Mouse (Mus musculus) forebrain, embryonic 15.5 days (tissue): ENCODE results near the gene C2cd3. TPM values are rescaled to one million over a fixed set of nuclear protein-coding genes. Genes with fewer than 3 reads are reported as not detected.

Experiments
- ATAC-seq: fragments of 200-750 bp; cut with Nextera tagmentation; replicated peaks from 2 replicates; pipeline ENCODE4 v1.8.0; 2017; ENCODE audit warnings: mild to moderate bottlenecking, moderate TSS enrichment, moderate library complexity
- H3K27ac ChIP-seq: fragments of 300-500 bp; sonication (generic); replicated peaks from 2 replicates; pipeline ENCODE4 v1.5.1; 2015; ENCODE audit warnings: mild to moderate bottlenecking, inconsistent platforms
- H3K27me3 ChIP-seq: fragments of 300-500 bp; sonication (generic); 2 replicates; pipeline ENCODE4 v1.6.1; 2015; ENCODE audit warnings: inconsistent platforms
- H3K36me3 ChIP-seq: fragments of 300-500 bp; sonication (generic); 2 replicates; pipeline ENCODE4 v1.6.1; 2015; ENCODE audit warnings: mild to moderate bottlenecking, inconsistent platforms
- H3K4me1 ChIP-seq: fragments of 300-500 bp; sonication (generic); 2 replicates; pipeline ENCODE4 v1.6.1; 2015; ENCODE audit warnings: inconsistent platforms
- H3K4me2 ChIP-seq: fragments of 300-500 bp; sonication (generic); replicated peaks from 2 replicates; pipeline ENCODE4 v1.6.1; 2015; ENCODE audit warnings: mild to moderate bottlenecking, inconsistent platforms
- H3K4me3 ChIP-seq: fragments of 300-500 bp; sonication (generic); 2 replicates; pipeline ENCODE4 v1.5.1; 2015; ENCODE audit warnings: mild to moderate bottlenecking, inconsistent platforms
- H3K9ac ChIP-seq: fragments of 300-500 bp; sonication (generic); replicated peaks from 2 replicates; pipeline ENCODE4 v1.6.1; 2015; ENCODE audit warnings: mild to moderate bottlenecking, inconsistent platforms
- H3K9me3 ChIP-seq: fragments of 300-500 bp; sonication (generic); 2 replicates; pipeline ENCODE4 v1.6.1; 2016; ENCODE audit warnings: inconsistent platforms
- WGBS: fragments of 180-500 bp; shearing (Covaris S2); methylation state at CpG from one replicate; pipeline ENCODE4 v1.1.7; 2015; ENCODE audit warnings: mixed read lengths; 5-methylcytosine and 5-hydroxymethylcytosine counted together
- polyA plus RNA-seq: library from polyadenylated mRNA; unstranded; fragments of >200 nt; fragmentation: Nextera tagmentation; extraction: Ambion mirVana; gene quantifications from 2 replicates; pipeline ENCODE4 v1.2.1, GENCODE M21; 2015

C2cd3 gene
- polyA plus RNA-seq, 1 experiment from 2014 or later = 28.8 TPM

- Histone ChIP-seq H3K4me2 (no peak overlapping the region), H3K4me3 (no peak overlapping the region), H3K27ac (no peak overlapping the region), H3K4me1 (no peaks in the 10 kb centered on the region), H3K9me3 (no peaks in the 10 kb centered on the region), H3K36me3 (peaks cover 80% of the 10 kb centered on the region), H3K27me3 (no peaks in the 10 kb centered on the region), H3K9ac (no peak overlapping the region)
- WGBS = 65% methylated on average over 3 of the region's 3 CpGs
- ATAC-seq = no peak
These were observed 53.8 kb downstream of the C2cd3 start for GRCm38 (mm10) chr7:100425795-100426194.

- no peak overlapping the region for H3K4me2 ChIP-seq
These were observed 57.1 kb downstream of the C2cd3 start for GRCm38 (mm10) chr7:100429102-100429501.

DNA sequence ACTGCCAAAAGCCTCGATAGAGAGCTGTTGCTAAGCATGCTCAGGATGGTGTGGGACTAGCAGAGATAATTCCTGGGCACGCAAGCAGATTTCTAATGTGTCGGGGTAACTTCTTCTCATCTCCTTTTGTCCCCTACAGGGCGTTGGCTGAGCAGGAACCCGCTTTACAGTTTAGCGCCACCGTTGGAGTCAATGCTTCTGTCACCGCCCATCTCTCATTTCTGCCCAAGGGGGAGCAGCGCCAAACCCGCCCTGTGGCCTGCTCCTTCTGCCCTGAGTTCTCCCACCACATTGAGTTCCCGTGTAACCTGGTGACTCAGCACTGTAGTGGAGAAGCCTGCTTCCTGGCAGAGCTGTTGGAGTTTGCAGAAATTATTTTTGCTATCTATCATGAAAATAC lies 57.9 kb downstream of the C2cd3 start:
- no peaks in the 10 kb centered on the region for H3K27me3 ChIP-seq
- no peak overlapping the region for H3K4me2 ChIP-seq
- no peak overlapping the region for H3K9ac ChIP-seq
- no peaks in the 10 kb centered on the region for H3K9me3 ChIP-seq
- no peak for ATAC-seq
- no peak overlapping the region for H3K4me3 ChIP-seq
- WGBS = 94% methylated on average over 11 of the region's 11 CpGs
- no peaks in the 10 kb centered on the region for H3K4me1 ChIP-seq
- H3K27ac ChIP-seq = no peak overlapping the region
- H3K36me3 ChIP-seq = peaks cover 85% of the 10 kb centered on the region

More at GRCm38 (mm10) chr7:100429102-100429501, 57.1 kb downstream of the C2cd3 start:
- Histone ChIP-seq H3K27me3 (no peaks in the 10 kb centered on the region), H3K4me1 (no peaks in the 10 kb centered on the region), H3K4me3 (no peak overlapping the region), H3K27ac (no peak overlapping the region), H3K9me3 (no peaks in the 10 kb centered on the region), H3K9ac (no peak overlapping the region), H3K36me3 (peaks cover 88% of the 10 kb centered on the region)
- 75% methylated on average over 3 of the region's 3 CpGs for WGBS
- ATAC-seq = no peak

DNA sequence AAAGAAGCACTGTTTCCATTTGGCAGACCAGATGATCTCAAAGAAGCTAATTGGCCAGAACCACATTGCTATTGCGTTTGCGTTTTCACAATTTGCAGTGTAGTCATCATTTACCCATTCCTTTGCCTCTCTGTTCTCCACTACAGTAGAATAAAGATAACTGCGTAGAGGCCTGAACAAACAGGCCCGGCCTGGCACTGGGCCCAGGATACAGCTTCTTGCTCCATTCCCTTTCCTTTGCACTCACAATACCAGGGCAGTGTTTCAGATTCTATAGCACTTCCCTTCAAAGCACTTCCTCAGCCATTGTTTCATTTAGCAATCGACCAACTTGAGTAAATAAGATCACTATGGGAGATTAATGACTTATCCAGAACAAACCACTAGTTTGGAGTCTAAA lies 59.1 kb downstream of the C2cd3 start:
- peaks cover 85% of the 10 kb centered on the region for H3K36me3 ChIP-seq

DNA sequence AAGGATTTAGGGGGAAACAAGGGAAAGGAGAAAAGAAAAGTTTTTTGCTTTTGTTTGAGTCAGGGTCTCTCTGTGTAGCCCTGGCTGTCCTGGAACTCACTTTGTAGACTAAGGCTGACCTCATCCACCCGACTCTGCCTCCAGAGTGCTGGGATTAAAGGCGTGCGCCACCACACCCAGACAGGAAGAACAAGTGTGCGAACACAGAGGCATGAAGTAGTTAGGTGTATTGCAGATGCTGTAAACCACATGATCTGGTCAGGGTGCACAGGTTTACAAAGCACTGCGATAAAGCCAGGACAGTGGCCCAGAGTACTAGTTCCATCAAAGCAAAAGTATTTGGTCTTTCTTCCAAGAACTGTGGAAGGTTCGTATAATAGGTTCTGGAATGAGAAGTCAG lies 61.3 kb downstream of the C2cd3 start:
- Histone ChIP-seq H3K27ac (no peak overlapping the region), H3K4me2 (no peak overlapping the region), H3K4me3 (no peak overlapping the region), H3K4me1 (no peaks in the 10 kb centered on the region), H3K36me3 (peaks cover 87% of the 10 kb centered on the region), H3K9ac (no peak overlapping the region), H3K27me3 (no peaks in the 10 kb centered on the region), H3K9me3 (no peaks in the 10 kb centered on the region)
- WGBS = 97% methylated on average over 6 of the region's 6 CpGs
- no peak for ATAC-seq

More for the DNA sequence above, 59.1 kb downstream of the C2cd3 start:
- 59% methylated on average over 5 of the region's 5 CpGs for WGBS
- Histone ChIP-seq H3K9me3 (no peaks in the 10 kb centered on the region), H3K27me3 (no peaks in the 10 kb centered on the region), H3K4me2 (no peak overlapping the region), H3K4me3 (no peak overlapping the region), H3K27ac (peak overlapping the region; percentile 23; the same call in 1 of the 2 replicates), H3K9ac (no peak overlapping the region), H3K4me1 (no peaks in the 10 kb centered on the region)
- no peak for ATAC-seq

GRCm38 (mm10) chr7:100443728-100444127 lies 71.7 kb downstream of the C2cd3 start:
- no peaks in the 10 kb centered on the region for H3K27me3 ChIP-seq
- no peak for ATAC-seq
- no peak overlapping the region for H3K4me3 ChIP-seq
- H3K9ac ChIP-seq = no peak overlapping the region
- H3K36me3 ChIP-seq = peaks cover 75% of the 10 kb centered on the region
- WGBS = 99% methylated on average over 4 of the region's 4 CpGs
- no peaks in the 10 kb centered on the region for H3K4me1 ChIP-seq
- no peaks in the 10 kb centered on the region for H3K9me3 ChIP-seq
- H3K27ac ChIP-seq = no peak overlapping the region
- H3K4me2 ChIP-seq = no peak overlapping the region

DNA sequence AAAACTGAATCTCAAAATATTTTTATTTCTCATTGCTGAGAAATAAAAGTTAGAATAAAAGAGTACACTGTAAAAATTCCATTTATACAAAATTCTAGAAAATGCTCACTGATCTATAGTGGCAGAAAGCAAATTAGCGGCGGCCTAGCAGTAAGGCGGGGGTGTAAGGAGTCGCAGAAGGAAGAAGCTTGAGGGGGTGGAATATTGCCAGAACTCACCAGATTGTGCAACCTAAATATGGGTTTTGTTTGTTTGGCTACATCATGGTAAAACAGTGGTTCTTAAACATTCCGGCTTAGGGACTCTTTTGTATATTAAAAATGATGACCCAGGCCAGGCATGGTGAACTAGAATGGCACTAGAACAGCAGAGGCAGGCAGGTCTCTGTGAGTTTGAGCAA lies 74.2 kb downstream of the C2cd3 start:
- Histone ChIP-seq H3K4me2 (no peak overlapping the region), H3K4me1 (no peaks in the 10 kb centered on the region), H3K27me3 (no peaks in the 10 kb centered on the region), H3K4me3 (no peak overlapping the region), H3K9me3 (no peaks in the 10 kb centered on the region), H3K27ac (no peak overlapping the region), H3K36me3 (peaks cover 78% of the 10 kb centered on the region), H3K9ac (no peak overlapping the region)
- 88% methylated on average over 5 of the region's 5 CpGs for WGBS
- no peak for ATAC-seq

- Histone ChIP-seq H3K9ac (no peak overlapping the region), H3K27ac (no peak overlapping the region), H3K4me2 (no peak overlapping the region), H3K36me3 (peaks cover 78% of the 10 kb centered on the region), H3K4me3 (no peak overlapping the region), H3K4me1 (no peaks in the 10 kb centered on the region), H3K9me3 (no peaks in the 10 kb centered on the region), H3K27me3 (no peaks in the 10 kb centered on the region)
- WGBS = 94% methylated on average over 12 of the region's 12 CpGs
- ATAC-seq = no peak
These were observed 76.5 kb downstream of the C2cd3 start for GRCm38 (mm10) chr7:100448530-100448929.

DNA sequence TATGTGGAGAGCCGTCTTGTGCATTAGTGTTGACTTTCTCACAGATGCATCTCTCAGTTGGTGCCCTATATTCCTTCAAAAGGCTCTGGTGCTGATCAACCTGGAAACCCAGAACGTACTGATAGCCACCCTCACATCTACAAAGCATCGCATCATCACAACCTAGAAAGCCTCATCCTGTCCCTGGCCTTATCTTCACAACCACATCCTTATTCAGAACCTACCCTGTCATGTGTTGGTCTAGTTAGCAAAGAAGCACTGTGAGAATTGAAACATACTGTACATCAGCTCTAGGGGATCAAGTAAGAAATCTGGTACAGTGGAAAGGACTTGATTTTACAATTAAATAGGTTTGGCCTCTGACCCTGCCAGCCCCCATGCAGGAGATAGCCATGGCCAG lies 77.0 kb downstream of the C2cd3 start:
- H3K4me2 ChIP-seq = no peak overlapping the region
- H3K36me3 ChIP-seq = peaks cover 79% of the 10 kb centered on the region
- H3K9ac ChIP-seq = no peak overlapping the region
- no peak overlapping the region for H3K27ac ChIP-seq
- no peaks in the 10 kb centered on the region for H3K27me3 ChIP-seq
- H3K9me3 ChIP-seq = no peaks in the 10 kb centered on the region
- no peak for ATAC-seq
- H3K4me1 ChIP-seq = no peaks in the 10 kb centered on the region
- 93% methylated on average over 3 of the region's 3 CpGs for WGBS
- no peak overlapping the region for H3K4me3 ChIP-seq

- Histone ChIP-seq H3K4me3 (no peak overlapping the region), H3K9ac (no peak overlapping the region), H3K4me2 (no peak overlapping the region), H3K27ac (no peak overlapping the region), H3K9me3 (no peaks in the 10 kb centered on the region), H3K36me3 (peaks cover 61% of the 10 kb centered on the region), H3K4me1 (no peaks in the 10 kb centered on the region), H3K27me3 (no peaks in the 10 kb centered on the region)
- 76% methylated on average over 1 of the region's 1 CpGs for WGBS
- no peak for ATAC-seq
These were observed 86.1 kb downstream of the C2cd3 start for GRCm38 (mm10) chr7:100458153-100458552.

GRCm38 (mm10) chr7:100459862-100460261 lies 87.8 kb downstream of the C2cd3 start:
- no peak for ATAC-seq
- Histone ChIP-seq H3K27ac (no peak overlapping the region), H3K27me3 (no peaks in the 10 kb centered on the region), H3K9ac (no peak overlapping the region), H3K4me3 (no peak overlapping the region), H3K36me3 (peaks cover 50% of the 10 kb centered on the region), H3K9me3 (no peaks in the 10 kb centered on the region), H3K4me1 (no peaks in the 10 kb centered on the region), H3K4me2 (no peak overlapping the region)
- WGBS = 92% methylated on average over 3 of the region's 3 CpGs

DNA sequence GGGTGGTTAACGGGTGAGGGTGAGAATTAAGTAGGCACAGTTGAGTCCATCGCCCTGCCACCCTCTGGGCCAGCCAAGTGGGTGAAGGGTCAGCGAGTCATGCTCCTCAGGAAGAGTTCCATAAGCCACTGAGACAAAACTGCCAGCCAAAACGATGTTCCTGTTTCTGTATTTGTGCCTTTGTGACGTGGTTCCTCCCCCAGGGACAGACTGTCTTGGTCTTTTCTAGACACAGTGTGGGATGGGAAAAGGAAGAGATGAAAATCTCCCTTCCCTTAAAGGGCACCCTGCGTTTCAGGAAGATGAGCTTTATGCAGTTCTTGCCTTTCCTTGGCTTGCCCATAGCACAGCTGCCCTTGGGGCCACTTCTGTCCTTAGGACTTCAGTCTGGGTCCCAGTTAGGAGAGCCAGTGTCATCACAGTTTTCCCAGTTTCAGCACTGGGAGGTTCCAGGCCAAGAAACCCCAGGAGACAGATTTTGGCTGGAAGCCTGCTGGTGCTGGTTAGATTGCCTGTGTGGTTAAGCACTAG lies 89.7 kb downstream of the C2cd3 start:
- Histone ChIP-seq H3K36me3 (peaks cover 37% of the 10 kb centered on the region), H3K27me3 (no peaks in the 10 kb centered on the region), H3K4me3 (no peak overlapping the region), H3K4me1 (no peaks in the 10 kb centered on the region), H3K9me3 (no peaks in the 10 kb centered on the region), H3K9ac (no peak overlapping the region), H3K4me2 (no peak overlapping the region), H3K27ac (no peak overlapping the region)
- WGBS = 87% methylated on average over 6 of the region's 6 CpGs
- no peak for ATAC-seq

GRCm38 (mm10) chr7:100463194-100463593 lies 91.2 kb downstream of the C2cd3 start:
- no peak overlapping the region for H3K4me2 ChIP-seq
- 93% methylated on average over 9 of the region's 9 CpGs for WGBS
- no peak for ATAC-seq
- no peaks in the 10 kb centered on the region for H3K9me3 ChIP-seq
- H3K9ac ChIP-seq = no peak overlapping the region
- no peaks in the 10 kb centered on the region for H3K4me1 ChIP-seq
- no peak overlapping the region for H3K4me3 ChIP-seq
- no peaks in the 10 kb centered on the region for H3K27me3 ChIP-seq
- H3K36me3 ChIP-seq = peaks cover 29% of the 10 kb centered on the region
- no peak overlapping the region for H3K27ac ChIP-seq
